Mouse (Mus musculus): ENCODE data around the gene Tiprl.

DNA sequence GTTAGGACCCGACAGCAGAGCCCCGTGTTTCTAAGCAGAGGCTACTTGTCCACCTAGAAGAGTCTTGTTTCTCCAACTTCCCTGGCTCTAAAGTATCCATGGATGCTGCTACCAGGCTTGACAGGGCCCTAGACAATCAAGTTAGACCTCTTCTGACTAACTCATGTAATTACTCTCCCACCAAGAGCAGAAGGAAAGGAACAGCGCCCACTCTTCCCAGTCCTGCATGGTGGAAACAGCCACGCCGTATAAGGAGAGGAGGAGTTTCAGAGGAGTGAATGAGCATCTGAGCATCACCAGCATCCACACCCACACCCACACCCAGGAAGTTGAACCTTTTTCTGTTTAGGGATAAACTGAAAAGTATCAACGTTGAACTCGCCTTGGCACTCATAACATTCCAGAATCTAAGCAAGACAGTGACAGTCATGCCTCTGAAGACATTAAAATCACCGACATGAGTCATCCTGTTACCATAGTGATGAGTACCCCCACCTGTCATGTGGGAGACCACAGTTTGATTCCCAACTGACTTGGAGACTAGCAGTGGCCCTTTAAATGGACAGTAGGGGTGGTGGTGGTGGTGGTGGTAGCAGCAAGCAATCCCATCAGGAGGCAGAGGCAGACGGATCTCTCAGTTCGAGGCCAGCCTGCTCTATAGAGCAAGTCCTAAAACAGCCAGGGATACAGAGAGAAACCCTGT, 46.1 kb downstream of the Tiprl start:
- TF ChIP-seq GATA1 (IDR thresholded peaks at IDR 0.05; ENCODE audit: borderline replicate concordance, low read length) = no peak
- TF ChIP-seq FLI1 (IDR thresholded peaks at IDR 0.05; ENCODE audit: low read length) = no peak

Data from megakaryocyte, embryonic 14.5 days (primary cell).